Mouse (Mus musculus): ENCODE measurements around the gene Plscr4.

The Plscr4 gene

DNA sequence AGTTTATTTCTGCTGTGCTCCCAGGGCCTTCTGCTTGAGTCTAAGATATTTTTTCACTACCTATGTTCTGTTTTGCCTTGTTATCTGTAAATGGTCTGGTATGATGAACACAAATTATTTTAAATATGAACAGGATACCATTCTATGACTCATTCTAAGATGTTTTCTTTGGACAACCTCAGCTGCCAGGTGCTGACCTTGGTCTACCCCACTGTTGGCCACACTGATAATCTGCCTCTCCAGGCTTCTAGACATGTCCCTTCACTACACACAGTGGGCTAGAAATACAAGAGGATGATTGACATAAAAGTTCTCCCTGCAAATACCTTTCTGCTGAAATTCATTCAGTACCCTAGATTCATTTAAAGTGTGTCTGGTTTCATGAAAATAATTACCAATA is 54.5 kb downstream of the Plscr4 start:
- peak; percentile 87 for DNase-seq (ENCODE audit: low read depth)

DNA sequence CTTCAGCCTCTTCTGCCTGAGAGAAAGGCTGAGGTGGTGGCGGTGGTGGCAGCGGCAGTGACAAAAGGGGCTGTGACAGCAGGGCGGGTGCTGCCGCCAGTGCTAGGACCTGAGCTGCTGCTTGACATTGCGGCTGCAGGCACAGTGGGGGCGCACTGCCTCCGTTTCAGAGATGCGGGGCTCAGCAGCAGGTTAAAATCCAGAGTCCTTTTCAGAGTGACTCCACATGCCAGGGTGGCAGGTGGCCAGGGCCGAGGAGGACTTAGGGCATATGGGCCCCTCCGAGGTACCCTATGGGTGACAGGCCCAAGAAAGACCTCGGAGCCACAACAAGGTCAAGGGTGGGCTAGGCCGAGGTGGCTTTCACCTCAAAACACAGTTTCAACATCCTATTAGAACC is 59.9 kb downstream of the Plscr4 start:
- no peak for DNase-seq (ENCODE audit: low read depth)

GRCm38 (mm10) chr9:92520751-92521150 is 63.6 kb downstream of the Plscr4 start:
- no peak for DNase-seq (ENCODE audit: low read depth)

DNA sequence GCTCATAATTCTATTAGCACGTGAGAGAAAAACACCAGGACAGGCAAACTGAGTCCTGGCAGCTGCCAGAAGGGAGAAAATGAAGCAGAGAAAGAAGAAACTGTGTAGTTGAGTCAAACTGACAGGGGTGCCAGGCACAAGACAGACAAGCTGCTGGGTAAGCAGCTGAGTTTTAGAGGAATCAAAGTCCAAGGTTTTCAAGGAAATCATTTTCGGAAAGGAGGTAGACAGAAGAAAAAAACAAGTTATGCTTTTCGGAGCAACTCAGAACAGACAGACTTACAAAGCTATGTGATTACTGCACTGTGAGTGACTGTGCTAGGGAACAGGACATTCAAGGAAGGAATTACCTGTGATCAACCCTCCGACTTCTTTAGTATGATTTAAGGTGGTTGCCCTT is 67.3 kb downstream of the Plscr4 start:
- DNase-seq (ENCODE audit: low read depth) = no peak

- DNase-seq (ENCODE audit: low read depth) = no peak
Measured at GRCm38 (mm10) chr9:92530055-92530454, 72.9 kb downstream of the Plscr4 start.

- peak; percentile 66 for DNase-seq (ENCODE audit: low read depth)
Measured at GRCm38 (mm10) chr9:92537735-92538134, 80.6 kb downstream of the Plscr4 start.

GRCm38 (mm10) chr9:92538216-92538615 is 81.0 kb downstream of the Plscr4 start:
- DNase-seq (ENCODE audit: low read depth) = no peak

All from 416B (cell line).